Mouse (Mus musculus): ENCODE data around the gene Scgn.

Gene Scgn

GRCm38 (mm10) chr13:23934211-23934520 is 56.8 kb downstream of the Scgn start, which contains the start of gene Hist1h2aa:
Gene Hist1h2aa (plus strand): TSS chr13:23934462.
- DNase-seq = no peak

- no peak for DNase-seq
These were observed 57.4 kb downstream of the Scgn start, which contains the start of gene Hist1h2ba for GRCm38 (mm10) chr13:23933421-23934210. Gene Hist1h2ba (minus strand): TSS chr13:23934156.

DNA sequence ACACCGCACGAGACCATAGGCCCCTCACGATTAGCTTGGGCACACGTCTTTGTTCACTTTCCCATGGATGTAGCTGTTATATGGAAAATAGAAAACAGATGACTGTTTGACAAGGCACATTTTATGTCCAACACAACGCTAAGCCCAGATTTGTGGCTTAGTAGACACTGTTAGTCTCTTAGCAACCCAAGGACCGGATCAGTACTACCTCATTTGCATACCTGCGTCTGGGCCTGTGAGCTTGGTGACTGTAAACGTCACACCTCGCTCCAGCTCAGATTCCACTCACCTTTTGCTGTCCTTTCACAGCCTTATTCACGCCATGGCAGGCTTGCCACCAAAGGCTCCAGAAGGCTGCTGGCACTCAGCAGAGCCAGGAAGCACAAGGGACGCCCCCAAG is 60.1 kb downstream of the Scgn start:
- DNase-seq = no peak

DNA sequence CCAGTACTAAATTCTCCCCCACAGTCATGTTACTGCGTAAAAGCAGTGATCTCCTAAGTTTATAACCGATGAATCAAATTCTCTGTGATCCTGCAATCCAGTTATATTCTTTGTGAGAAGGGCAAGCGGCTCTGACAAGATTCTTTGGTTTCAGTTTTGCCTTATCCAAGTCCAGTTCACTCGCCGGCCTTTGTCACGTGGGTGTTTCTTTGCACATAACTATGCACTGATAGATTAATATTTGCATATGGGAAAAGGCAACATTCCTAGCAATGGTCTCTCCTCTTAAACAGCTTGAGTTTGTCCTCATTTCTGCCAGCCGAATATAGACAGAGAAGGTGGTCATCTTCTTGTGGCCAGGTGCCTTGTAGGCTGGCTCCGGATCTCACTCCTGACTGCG is 60.6 kb downstream of the Scgn start:
- DNase-seq = no peak

DNA sequence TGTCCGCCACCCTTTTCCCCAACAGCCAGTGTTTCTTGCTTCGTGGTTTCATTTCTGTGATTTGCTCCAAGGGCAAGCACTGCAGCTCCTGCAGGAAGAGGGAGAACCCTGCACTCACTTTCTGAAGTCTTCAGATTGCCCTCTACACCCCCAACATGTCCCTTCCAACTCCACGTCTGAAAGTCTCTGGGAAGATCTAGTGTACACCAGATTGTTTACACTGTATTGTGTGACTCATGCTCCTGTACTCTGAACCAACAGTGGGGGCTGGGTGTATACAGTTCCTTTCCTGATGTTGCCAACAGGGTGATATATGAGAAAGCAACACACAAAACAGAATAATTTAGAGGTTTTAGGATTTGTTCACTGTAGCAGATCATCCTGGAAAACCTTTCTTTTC is 62.4 kb downstream of the Scgn start:
- no peak for DNase-seq

DNA sequence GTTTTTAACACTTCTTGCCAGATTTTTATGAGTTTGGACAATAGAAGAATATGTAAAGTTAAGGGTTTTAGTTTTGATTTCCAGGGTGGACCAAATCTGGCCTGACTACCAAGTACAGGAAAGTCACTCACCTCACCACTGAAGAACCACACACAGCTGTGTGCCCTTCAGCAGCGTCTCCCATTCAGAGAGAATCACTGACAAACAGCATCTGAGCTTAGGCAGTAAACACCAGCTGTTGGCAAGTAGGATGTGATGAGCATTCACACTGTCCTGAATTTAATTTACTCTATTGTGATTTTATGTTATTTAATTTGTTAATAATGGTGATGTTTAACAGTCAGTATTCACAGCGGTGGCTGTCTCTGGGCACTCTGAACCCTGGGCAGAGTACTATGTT is 65.2 kb downstream of the Scgn start:
- DNase-seq = no peak

DNA sequence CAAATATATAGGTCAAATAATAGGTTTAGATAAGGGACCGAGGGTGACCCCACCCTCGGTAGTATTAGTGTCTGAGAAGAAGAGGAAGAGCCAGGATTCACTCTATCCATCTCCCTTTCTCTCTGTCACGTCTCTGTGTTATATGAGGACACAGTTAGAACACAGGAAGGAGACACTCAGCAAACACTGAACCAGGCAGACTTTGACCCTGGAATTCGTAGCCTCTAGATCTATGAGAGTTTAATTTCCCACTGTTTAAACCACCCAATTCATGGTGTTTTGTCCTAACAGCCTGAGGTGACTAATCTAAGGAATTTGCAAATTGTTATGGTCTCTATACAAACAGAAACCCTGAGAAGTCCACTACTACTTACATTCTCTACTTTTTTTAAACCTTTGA is 73.3 kb downstream of the Scgn start:
- no peak for DNase-seq

DNA sequence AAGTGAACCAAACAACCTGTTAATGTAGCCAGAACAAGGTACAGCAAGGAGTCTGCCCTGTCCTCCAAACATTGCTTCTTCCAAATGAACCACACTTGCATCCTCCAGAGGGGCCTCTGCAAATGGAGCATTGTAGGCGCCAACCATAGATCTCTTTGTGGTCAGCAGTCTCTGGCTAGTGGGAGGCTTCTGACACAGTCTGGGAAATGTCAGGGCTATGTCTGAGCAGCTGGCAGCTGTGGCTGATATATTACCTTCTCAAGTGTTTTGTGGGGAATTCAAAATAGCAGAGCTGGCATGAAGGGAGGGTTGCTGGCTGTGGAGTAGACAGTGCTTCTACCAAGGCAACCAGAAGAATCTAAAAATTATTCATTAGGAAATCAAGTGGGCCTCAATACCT is 74.9 kb downstream of the Scgn start:
- no peak for DNase-seq

- DNase-seq = no peak
These were observed 76.4 kb downstream of the Scgn start, which contains the start of gene Slc17a4 for GRCm38 (mm10) chr13:23914376-23915167. Gene Slc17a4 (minus strand): TSS chr13:23915009.

GRCm38 (mm10) chr13:23913791-23914306 is 77.2 kb downstream of the Scgn start:
- no peak for DNase-seq

DNA sequence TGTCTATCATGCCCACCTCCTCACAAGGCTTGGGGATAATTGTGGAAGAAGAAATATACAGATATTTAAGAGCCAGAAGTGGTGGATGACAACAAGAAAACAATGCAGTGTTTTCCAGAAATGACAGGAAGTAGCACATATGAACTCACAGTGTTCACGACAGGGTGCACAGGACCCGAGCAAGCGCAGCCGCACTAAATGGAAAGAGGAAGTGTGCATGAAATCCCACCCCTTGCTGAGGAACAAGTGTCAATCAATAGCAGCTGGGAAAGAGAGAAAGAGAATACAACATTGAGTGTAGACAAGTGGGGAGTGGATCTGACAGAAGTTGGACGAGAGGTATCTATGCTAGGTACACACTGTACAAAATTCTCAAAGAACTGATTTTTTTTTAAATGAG is 79.7 kb downstream of the Scgn start:
- no peak for DNase-seq

- DNase-seq = no peak
These were observed 80.9 kb downstream of the Scgn start for GRCm38 (mm10) chr13:23910121-23910520.

DNA sequence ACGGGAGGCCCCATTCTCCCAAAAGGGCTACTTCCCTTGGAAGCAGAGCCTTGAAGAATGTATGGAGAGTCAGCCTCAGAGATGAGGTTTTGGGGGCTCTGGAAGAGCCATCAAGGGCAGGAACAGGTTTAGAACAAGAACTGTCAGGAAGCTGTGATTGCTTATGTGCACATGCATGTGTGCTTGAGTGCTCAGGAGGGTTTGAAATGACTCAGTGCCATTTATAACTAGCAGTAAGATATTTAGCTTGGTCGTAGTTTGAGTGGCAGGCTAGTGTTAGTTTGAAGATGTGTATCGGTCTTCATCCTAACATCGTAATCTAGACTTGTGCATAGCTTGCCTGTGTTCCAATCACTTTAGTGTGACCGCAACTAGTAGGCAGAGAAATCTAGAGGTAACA is 84.1 kb downstream of the Scgn start:
- DNase-seq = no peak

Data from cerebellum, adult 18-20 months (tissue).